Comparison of ENCODE assay signal across 10 mouse cellular contexts in the genomic region with DNA sequence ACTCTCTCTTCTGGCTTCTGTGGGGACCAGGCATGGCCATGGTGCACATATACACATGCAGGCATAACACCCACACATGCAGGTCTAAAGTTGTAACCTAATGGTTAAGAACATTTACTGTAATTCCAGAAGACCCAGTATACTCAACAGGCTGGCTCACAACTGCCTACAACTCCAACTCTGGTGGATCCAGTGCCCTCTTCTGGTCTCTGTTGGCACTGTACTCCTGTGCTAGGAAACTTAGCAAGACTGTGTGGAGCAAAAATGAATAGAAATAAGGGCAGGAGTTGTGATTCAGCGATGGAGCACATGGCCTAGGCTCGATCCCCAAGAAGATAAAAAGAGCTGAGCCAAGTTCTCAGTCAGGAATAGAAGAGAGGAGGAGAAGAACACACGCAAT. TPM values are rescaled to one million over a fixed set of nuclear protein-coding genes. Genes with fewer than 3 reads are reported as not detected.
DNase-seq lines count a peak whose midpoint lies in the region; ATAC-seq and TF ChIP-seq lines count a peak whose summit lies in the region.
"Had no signal": no experiment of that assay in that cellular context is flagged by ENCODE, and none has a peak within 500 bp of the region (broad histone marks: within the 10 kb centered on the region; RNA-seq: fewer than 3 reads in every experiment).

No protein-coding gene starts in this region.

- peak; percentile 59 for TF ChIP-seq CTCF in layer of hippocampus, adult 2 months (conservative IDR thresholded peaks at IDR 0.05)
- peak; percentile 52 for TF ChIP-seq CTCF in E14TG2a.4 (conservative IDR thresholded peaks at IDR 0.05; ENCODE audit: low read length)
- peak; percentile 71 for TF ChIP-seq CTCF in Patski (IDR thresholded peaks at IDR 0.05)

- CTCF ChIA-PET in Patski (lab: Charles Lee): interaction anchor here (0.6 kb wide), 1 partner anchor 15 kb away, joined by 3 read pairs; no protein-coding TSS in a partner anchor

- H3K36me3 ChIP-seq in E14TG2a.4 (ENCODE audit: insufficient read depth, low read length): no peaks in the 10 kb centered on the region
- H3K36me3 ChIP-seq: midbrain, embryonic 10.5 days; neural tube, embryonic 15.5 days had no signal

- no peaks in the 10 kb centered on the region for H3K9me3 ChIP-seq in E14TG2a.4 (ENCODE audit: low read length)
- H3K9me3 ChIP-seq: midbrain, embryonic 10.5 days; neural tube, embryonic 15.5 days had no signal

- H3K27me3 ChIP-seq in E14TG2a.4 (ENCODE audit: insufficient read depth, low read length) (no peaks in the 10 kb centered on the region), Patski (no peaks in the 10 kb centered on the region)
- H3K27me3 ChIP-seq: neural tube, embryonic 15.5 days had no signal

- no peak for DNase-seq in layer of hippocampus, adult 2 months (ENCODE audit: low spot score in 2 of 2)
- no peak for DNase-seq in layer of hippocampus, adult 9-10 months (ENCODE audit: low spot score)
- DNase-seq in Patski (ENCODE audit: low read depth, low spot score): no peak
- DNase-seq in lung, postnatal 25 days (ENCODE audit: low spot score): peak; percentile 18
- DNase-seq in cerebellum, adult 11 months: no peak
- DNase-seq in right cerebral cortex, postnatal 10 days (ENCODE audit: low spot score in 2 of 2): no peak
- DNase-seq: cerebellum, adult 11-12 months had no signal

- H3K4me3 ChIP-seq in layer of hippocampus, adult 2 months: no peak overlapping the region
- no peak overlapping the region for H3K4me3 ChIP-seq in E14TG2a.4 (replicated peaks; ENCODE audit: low read length)
- H3K4me3 ChIP-seq: midbrain, embryonic 10.5 days; neural tube, embryonic 15.5 days had no signal

- no peaks in the 10 kb centered on the region for H3K4me1 ChIP-seq in E14TG2a.4 (replicated peaks; ENCODE audit: low read depth, low read length)
- H3K4me1 ChIP-seq: midbrain, embryonic 10.5 days; neural tube, embryonic 15.5 days had no signal

- no peak for ATAC-seq in Patski

- POLR2A ChIA-PET in Patski (lab: Charles Lee): no interaction called here

- in situ Hi-C loops in Patski (cut with MboI; ENCODE audit: low pct_unique_long_range_greater_than_20kb): loop anchor here (25.0 kb wide), 1 partner anchor 1362 kb away; a partner anchor contains a TSS

- no peak overlapping the region for H3K27ac ChIP-seq in layer of hippocampus, adult 2 months
- H3K27ac ChIP-seq: midbrain, embryonic 10.5 days; neural tube, embryonic 15.5 days had no signal

RNA-seq across cellular contexts. Expression of a gene that starts 4.9 kb away (rescaled TPM):
- total RNA-seq in layer of hippocampus, adult 2 months (2021): 10 to 100 TPM; 18.4 to 19.3 TPM
- polyA plus RNA-seq in Patski (2021): 101 TPM

RNA-seq across cellular contexts. Expression of a gene that starts 48.9 kb away (rescaled TPM):
- total RNA-seq in layer of hippocampus, adult 2 months (2021): 10 to 100 TPM; 14.7 to 16.7 TPM
- 18.6 TPM for polyA plus RNA-seq in Patski (2021)
